Mouse (Mus musculus) heart, postnatal 0 days (tissue): Measurements from ENCODE around the gene Rad54l2. TPM values are rescaled to one million over a fixed set of nuclear protein-coding genes. Genes with fewer than 3 reads are reported as not detected.

ENCODE experiments used
- ATAC-seq: fragments of 200-750 bp; cut with Nextera tagmentation; 2 replicates; pipeline ENCODE4 v1.8.0; 2017; ENCODE audit warnings: low read depth, moderate number of reproducible peaks, moderate library complexity; ENCODE audit not compliant: insufficient read depth
- DNase-seq: peaks from one replicate; pipeline ENCODE4 v3.0.0-alpha.2; 2016; ENCODE audit warnings: low spot score
- H3K27ac ChIP-seq: fragments of 300-500 bp; sonication (generic); 2 replicates; pipeline ENCODE4 v1.5.1; 2014; ENCODE audit warnings: low read depth, mild to moderate bottlenecking
- H3K27me3 ChIP-seq: fragments of 300-500 bp; sonication (generic); 2 replicates; pipeline ENCODE4 v1.6.1; 2014; ENCODE audit warnings: low read length, mixed read lengths; ENCODE audit not compliant: control insufficient read depth, insufficient read depth
- H3K36me3 ChIP-seq: fragments of 300-500 bp; sonication (generic); replicated peaks from 2 replicates; pipeline ENCODE4 v1.6.1; 2014; ENCODE audit warnings: low read length, mixed read lengths; ENCODE audit not compliant: control insufficient read depth, insufficient read depth
- H3K4me1 ChIP-seq: fragments of 300-500 bp; sonication (generic); 2 replicates; pipeline ENCODE4 v1.6.1; 2014; ENCODE audit warnings: antibody characterized with exemption; ENCODE audit not compliant: control insufficient read depth, insufficient read depth
- H3K4me2 ChIP-seq: fragments of 300-500 bp; sonication (generic); 2 replicates; pipeline ENCODE4 v1.6.1; 2014; ENCODE audit warnings: low read depth, mild to moderate bottlenecking, low read length, moderate library complexity
- H3K4me3 ChIP-seq: fragments of 300-500 bp; sonication (generic); 2 replicates; pipeline ENCODE4 v1.5.1; 2014; ENCODE audit warnings: low read depth, low read length
- H3K9ac ChIP-seq: fragments of 300-500 bp; sonication (generic); replicated peaks from 2 replicates; pipeline ENCODE4 v1.6.1; 2014; ENCODE audit warnings: low read depth, low read length, mixed read lengths
- H3K9me3 ChIP-seq: fragments of 300-500 bp; sonication (generic); replicated peaks from 2 replicates; pipeline ENCODE4 v1.6.1; 2016; ENCODE audit warnings: low read length; ENCODE audit not compliant: control insufficient read depth
- CTCF ChIP-seq: IDR thresholded peaks from 2 replicates; pipeline ENCODE4 v1.5.1; 2016; ENCODE audit warnings: antibody characterized with exemption, control low read depth, low read depth
- EP300 ChIP-seq: IDR thresholded peaks from 2 replicates; pipeline ENCODE4 v1.6.1; 2016; ENCODE audit warnings: antibody characterized with exemption, low read depth
- WGBS: fragments of 180-500 bp; shearing (Covaris S2); extraction: QIAGEN DNeasy Blood & Tissue Kit; methylation state at CpG from one replicate; pipeline ENCODE4 v1.1.7; 2014; 5-methylcytosine and 5-hydroxymethylcytosine counted together
- polyA plus RNA-seq: library from polyadenylated mRNA; unstranded; fragments of >200 nt; fragmentation: Nextera tagmentation; extraction: Ambion mirVana; gene quantifications from 2 replicates; pipeline ENCODE4 v1.2.1, GENCODE M21; 2015
- total RNA-seq: library from RNA; depleted of rRNA; stranded (reverse); fragments of >200 nt; gene quantifications from 2 replicates; pipeline ENCODE4 v1.2.3, GENCODE M21; 2014; ENCODE audit warnings: low replicate concordance

The Rad54l2 gene
- total and polyA plus RNA-seq, 2 experiments from 2014 or later = 1.9 to 10.8 TPM

GRCm38 (mm10) chr9:106652720-106653119 is 136.3 kb downstream of the Rad54l2 start:
- DNase-seq = no peak
- Histone ChIP-seq H3K9me3 (no peaks in the 10 kb centered on the region), H3K4me2 (no peak overlapping the region), H3K27ac (no peak overlapping the region), H3K4me1 (no peaks in the 10 kb centered on the region), H3K4me3 (no peak overlapping the region), H3K27me3 (peaks cover 36% of the 10 kb centered on the region), H3K36me3 (no peaks in the 10 kb centered on the region), H3K9ac (no peak overlapping the region)
- 75% methylated on average over 1 of the region's 1 CpGs for WGBS
- no peak for ATAC-seq
- TF ChIP-seq CTCF = peak; percentile 36
- no peak for TF ChIP-seq EP300

- Histone ChIP-seq H3K9me3 (no peaks in the 10 kb centered on the region), H3K4me1 (no peaks in the 10 kb centered on the region), H3K4me3 (no peak overlapping the region), H3K9ac (no peak overlapping the region), H3K4me2 (no peak overlapping the region), H3K27ac (no peak overlapping the region), H3K27me3 (0 out of 2 replicates have a peak, but pooled peaks cover 5% of the 10 kb centered on the region), H3K36me3 (no peaks in the 10 kb centered on the region)
- 54% methylated on average over 27 of the region's 27 CpGs for WGBS
- DNase-seq (no peak), ATAC-seq (no peak)
- no peak for TF ChIP-seq EP300
Measured at GRCm38 (mm10) chr9:106647226-106647625, 141.8 kb downstream of the Rad54l2 start.

GRCm38 (mm10) chr9:106645684-106646271 is 143.2 kb downstream of the Rad54l2 start:
- ATAC-seq (no peak), DNase-seq (no peak)
- 70% methylated on average over 9 of the region's 9 CpGs for WGBS
- no peak for TF ChIP-seq EP300
- TF ChIP-seq CTCF = no peak
- Histone ChIP-seq H3K4me3 (no peak overlapping the region), H3K4me1 (no peaks in the 10 kb centered on the region), H3K36me3 (no peaks in the 10 kb centered on the region), H3K4me2 (no peak overlapping the region), H3K9me3 (no peaks in the 10 kb centered on the region), H3K27ac (no peak overlapping the region), H3K27me3 (0 out of 2 replicates have a peak, but pooled peaks cover 5% of the 10 kb centered on the region), H3K9ac (no peak overlapping the region)

GRCm38 (mm10) chr9:106643787-106644186 is 145.2 kb downstream of the Rad54l2 start:
- Histone ChIP-seq H3K4me3 (no peak overlapping the region), H3K27ac (no peak overlapping the region), H3K9me3 (no peaks in the 10 kb centered on the region), H3K4me1 (no peaks in the 10 kb centered on the region), H3K9ac (no peak overlapping the region), H3K27me3 (0 out of 2 replicates have a peak, but pooled peaks cover 5% of the 10 kb centered on the region), H3K4me2 (no peak overlapping the region), H3K36me3 (no peaks in the 10 kb centered on the region)
- WGBS = 64% methylated on average over 6 of the region's 6 CpGs
- no peak for DNase-seq
- peak; percentile 3; the same call in 1 of the 2 replicates for TF ChIP-seq CTCF
- TF ChIP-seq EP300 = no peak
- ATAC-seq = no peak

DNA sequence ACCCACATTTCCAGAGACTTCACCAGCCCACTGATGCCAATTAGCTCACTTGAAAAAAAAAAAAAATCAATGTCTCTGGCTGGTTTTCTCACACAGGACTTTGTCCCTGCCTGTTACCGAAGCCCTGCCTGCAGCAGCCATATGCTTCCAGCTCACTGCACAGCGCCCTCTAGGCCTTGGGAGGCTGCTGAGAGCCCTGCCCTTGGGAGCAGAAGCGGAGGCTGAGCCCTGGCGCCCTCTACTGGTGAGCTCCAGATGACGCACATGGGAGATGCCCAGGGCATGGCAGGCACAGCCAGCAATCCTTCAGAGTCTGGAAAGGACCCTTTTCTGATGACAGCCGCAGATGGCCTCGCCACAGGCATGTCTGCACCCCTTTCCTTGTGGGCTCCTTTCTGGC is 145.9 kb downstream of the Rad54l2 start:
- no peaks in the 10 kb centered on the region for H3K4me1 ChIP-seq
- H3K4me2 ChIP-seq = no peak overlapping the region
- DNase-seq = peak; percentile 47
- peak; percentile 78 for TF ChIP-seq CTCF
- TF ChIP-seq EP300 = no peak
- H3K27ac ChIP-seq = no peak overlapping the region
- H3K9me3 ChIP-seq = no peaks in the 10 kb centered on the region
- no peak overlapping the region for H3K9ac ChIP-seq
- H3K4me3 ChIP-seq = no peak overlapping the region
- H3K27me3 ChIP-seq = 0 out of 2 replicates have a peak, but pooled peaks cover 5% of the 10 kb centered on the region
- H3K36me3 ChIP-seq = no peaks in the 10 kb centered on the region
- WGBS = 32% methylated on average over 7 of the region's 7 CpGs
- ATAC-seq = 0 out of 2 replicates have a peak, but pooled peaks have one; percentile 44

DNA sequence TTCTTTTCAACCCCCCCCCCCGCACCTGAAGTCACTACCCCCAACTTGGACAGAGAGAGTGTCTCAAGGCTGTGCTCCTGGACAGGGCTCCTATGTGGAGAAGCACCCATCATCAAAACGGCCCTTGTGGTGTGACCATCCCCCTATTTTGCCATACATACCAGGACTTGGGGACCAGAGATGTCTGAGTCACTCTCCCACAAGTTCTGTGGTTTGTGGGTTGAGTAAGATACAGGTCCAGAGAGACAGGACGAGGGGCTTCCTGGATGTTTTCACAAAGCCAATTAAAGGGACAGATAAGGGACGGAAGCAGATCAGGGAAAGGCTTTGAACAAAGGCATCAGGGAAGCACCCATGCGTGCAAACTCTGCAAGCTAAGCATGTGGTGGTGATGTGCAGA is 147.6 kb downstream of the Rad54l2 start:
- Histone ChIP-seq H3K4me3 (no peak overlapping the region), H3K4me1 (no peaks in the 10 kb centered on the region), H3K27ac (no peak overlapping the region), H3K9me3 (no peaks in the 10 kb centered on the region), H3K36me3 (no peaks in the 10 kb centered on the region), H3K4me2 (no peak overlapping the region), H3K27me3 (no peaks in the 10 kb centered on the region), H3K9ac (no peak overlapping the region)
- no peak for TF ChIP-seq EP300
- TF ChIP-seq CTCF = no peak
- no peak for ATAC-seq
- no peak for DNase-seq
- 23% methylated on average over 5 of the region's 5 CpGs for WGBS
